Mouse (Mus musculus) erythroblast, embryonic 14.5 days (primary cell): ENCODE results near the gene Sh2b3.

ENCODE experiments used
- GATA1 ChIP-seq: IDR thresholded peaks from 2 replicates; pipeline ENCODE4 v1.6.1; 2012; ENCODE audit warnings: low read length, inconsistent platforms, mixed read lengths
- TAL1 ChIP-seq: IDR thresholded peaks from 3 replicates; pipeline ENCODE4 v1.6.1; 2012; ENCODE audit warnings: low read length, inconsistent platforms, mixed read lengths

GRCm38 (mm10) chr5:121849478-121850349 lies 12.3 kb upstream of the Sh2b3 start:
- no peak for TF ChIP-seq TAL1
- TF ChIP-seq GATA1, result no peak
